8 mouse cellular contexts compared by ENCODE assay signal in genomic region chr19:29253728-29254127, GRCm38 (mm10). TPM values are rescaled to one million over a fixed set of nuclear protein-coding genes. Genes with fewer than 3 reads are reported as not detected.
DNase-seq lines count a peak whose midpoint lies in the region; ATAC-seq and TF ChIP-seq lines count a peak whose summit lies in the region.

No protein-coding gene starts in this region.

- DNase-seq in gastrocnemius, adult 2 months = peak; percentile 87
- DNase-seq in hindbrain, postnatal 0 days (ENCODE audit: low spot score) = peak; percentile 92
- peak; percentile 77 to 79 for DNase-seq in left cerebral cortex, adult 2 months (ENCODE audit: extremely low spot score in 1 of 2, low spot score in 2 of 2)
- DNase-seq in retina, postnatal 7 days (ENCODE audit: low read depth, low spot score) = peak; percentile 78
- DNase-seq in urinary bladder, adult 18-20 months (ENCODE audit: low spot score in 2 of 2) = peak; percentile 61 to 82

- H3K9ac ChIP-seq in hindbrain, postnatal 0 days (replicated peaks; ENCODE audit: low read length) = 0 out of 2 replicates have a peak overlapping the region, but pooled peaks have one; percentile 18

- H3K27ac ChIP-seq in cortical plate, adult 2 months (ENCODE audit: insufficient read depth, low read length) = no peak overlapping the region
- H3K27ac ChIP-seq in gastrocnemius, adult 2 months = peak overlapping the region; percentile 96
- peak overlapping the region; percentile 54; the same call in 1 of the 2 replicates for H3K27ac ChIP-seq in hindbrain, postnatal 0 days
- peak overlapping the region; percentile 98; the same call in 1 of the 2 replicates for H3K27ac ChIP-seq in left cerebral cortex, adult 2 months
- peak overlapping the region; percentile 48; the same call in 1 of the 2 replicates for H3K27ac ChIP-seq in macrophage

- peak overlapping the region; percentile 62 for H3K4me2 ChIP-seq in hindbrain, postnatal 0 days (ENCODE audit: low read depth, low read length)

- H3K4me3 ChIP-seq in cortical plate, adult 2 months (ENCODE audit: insufficient read depth, low read length) = peak overlapping the region; percentile 72
- peak overlapping the region; percentile 92 for H3K4me3 ChIP-seq in gastrocnemius, adult 2 months
- H3K4me3 ChIP-seq in hindbrain, postnatal 0 days (ENCODE audit: low read length) = peak overlapping the region; percentile 93
- peak overlapping the region; percentile 95 for H3K4me3 ChIP-seq in left cerebral cortex, adult 2 months
- peak overlapping the region; percentile 67 for H3K4me3 ChIP-seq in macrophage (ENCODE audit: inconsistent target)

- H3K36me3 ChIP-seq in hindbrain, postnatal 0 days (ENCODE audit: insufficient read depth, low read length) = no peaks in the 10 kb centered on the region
- H3K36me3 ChIP-seq in macrophage (ENCODE audit: inconsistent target) = no peaks in the 10 kb centered on the region

- ATAC-seq in activated CD4-positive, CD25-positive, alpha-beta regulatory T cell, adult 4 months = peak; percentile 46
- peak; percentile 57 for ATAC-seq in hindbrain, postnatal 0 days

- peaks cover 7% of the 10 kb centered on the region for H3K4me1 ChIP-seq in cortical plate, adult 2 months (ENCODE audit: control insufficient read depth, insufficient read depth, low read length)
- peaks cover 21% of the 10 kb centered on the region for H3K4me1 ChIP-seq in hindbrain, postnatal 0 days (ENCODE audit: insufficient read depth, low read length)

- TF ChIP-seq CTCF in cortical plate, adult 2 months (IDR thresholded peaks at IDR 0.05; ENCODE audit: extremely low read depth, insufficient read depth, low read length) = peak; percentile 88
- peak; percentile 98 for TF ChIP-seq CTCF in gastrocnemius, adult 2 months (IDR thresholded peaks at IDR 0.05)
- TF ChIP-seq CTCF in hindbrain, postnatal 0 days (IDR thresholded peaks at IDR 0.05; ENCODE audit: low read depth) = peak; percentile 98
- TF ChIP-seq CTCF in left cerebral cortex, adult 2 months (IDR thresholded peaks at IDR 0.05) = peak; percentile 99

- peaks cover 57% of the 10 kb centered on the region for H3K79me2 ChIP-seq in macrophage (ENCODE audit: inconsistent target)

- peak; percentile 70; the same call in 1 of the 2 replicates for TF ChIP-seq POLR2A in cortical plate, adult 2 months (IDR thresholded peaks at IDR 0.05; ENCODE audit: extremely low read depth, insufficient read depth, low read length)

- 2% methylated on average over 9 of the region's 9 CpGs for WGBS in hindbrain, postnatal 0 days
- 2% methylated on average over 9 of the region's 9 CpGs for WGBS in macrophage (ENCODE audit: missing documents)

- intact Hi-C loops in gastrocnemius, adult 2 months (cut with DNase I) = loop anchor here (1.0 to 5.0 kb wide), 4 partner anchors 116 to 281 kb away; partner anchors contain the start of gene Rcl1
- intact Hi-C loops in left cerebral cortex, adult 2 months (cut with DNase I) = loop anchor here (2.0 to 10.0 kb wide), 5 partner anchors 13 to 479 kb away; partner anchors contain the start of genes 4430402I18Rik and Ak3

- H3K27me3 ChIP-seq in hindbrain, postnatal 0 days (ENCODE audit: insufficient read depth, low read length) = no peaks in the 10 kb centered on the region

- no peaks in the 10 kb centered on the region for H3K9me3 ChIP-seq in hindbrain, postnatal 0 days (ENCODE audit: low read length)

RNA-seq across cellular contexts. Expression of gene Jak2, which starts 2.1 kb away (rescaled TPM):
- 10 to 100 TPM; 20.1 to 20.5 TPM for polyA plus RNA-seq in activated CD4-positive, CD25-positive, alpha-beta regulatory T cell, adult 4 months (2017; shearing (Covaris generic))
- polyA plus RNA-seq in cortical plate, adult 2 months (2012; rRNA removed) = 18.4 and 19.2 TPM in 2 replicates
- 10 to 100 TPM; 19.9 to 34.9 TPM for total RNA-seq in gastrocnemius, adult 2 months (2021)
- 18.8 and 25.7 TPM in 2 replicates for total RNA-seq in hindbrain, postnatal 0 days (2014; rRNA removed)
- polyA plus RNA-seq in hindbrain, postnatal 0 days (2015; fragmentation: Nextera tagmentation; extraction: Ambion mirVana) = 9.5 and 9.8 TPM in 2 replicates
- total RNA-seq in left cerebral cortex, adult 2 months (2021) = 10 to 100 TPM; 34.7 to 39.5 TPM
- 100 to 1,000 TPM in 14 of 26 experiments, 10 to 100 TPM in 12; 30.3 to 765 (median 103) TPM for total RNA-seq in macrophage (2018; cell fraction: chromatin; rRNA removed)
- 100 to 1,000 TPM in 5 of 26 experiments, 10 to 100 TPM in 21; 24.7 to 238 (median 74.6) TPM for total RNA-seq in macrophage (2018; cell fraction: cytosol; rRNA removed)
- 100 to 1,000 TPM in 18 of 26 experiments, 10 to 100 TPM in 8; 34.5 to 694 (median 153) TPM for total RNA-seq in macrophage (2018; cell fraction: nucleus; rRNA removed)
- 15.0 to 26.6 TPM (median 24.0 TPM) in 3 replicates for polyA plus RNA-seq in macrophage (2018)
